Mouse (Mus musculus): ENCODE measurements around the gene Opalin.

- TF ChIP-seq CTCF (IDR thresholded peaks at IDR 0.05) = no peak
- TF ChIP-seq EP300 (IDR thresholded peaks at IDR 0.05) = no peak
Measured at GRCm38 (mm10) chr19:41083646-41084045, 6.7 kb upstream of the Opalin start.

Data from lung, postnatal 0 days (tissue).